Mouse (Mus musculus) layer of hippocampus, postnatal 25 days (tissue): ENCODE results near the gene Ms4a1. TPM values are rescaled to one million over a fixed set of nuclear protein-coding genes. Genes with fewer than 3 reads are reported as not detected.
"Not testable (repeated sequence)": the region's sequence is repeated elsewhere in the genome, so short reads cannot be mapped to it uniquely, and the experiment has no call there.

Source experiments
- DNase-seq, 2 experiments: peaks; one replicate each; pipeline ENCODE4 v3.0.0; 2022; ENCODE audit warnings: mixed read lengths in 2 of 2, low spot score in 1 of 2; ENCODE audit errors: extremely low spot score in 1 of 2
- total RNA-seq, 2 experiments: library from RNA; stranded (reverse); gene quantifications; 2 replicates each; pipeline ENCODE4 v1.2.3; 2021

Gene Ms4a1
- not detected for total RNA-seq

GRCm38 (mm10) chr19:11266052-11266845 is at the start of gene Ms4a1:
Ms4a1 (minus strand) TSS chr19:11266241.
- DNase-seq, result no peak

GRCm38 (mm10) chr19:11314354-11314753 is 48.3 kb upstream of the Ms4a1 start, which contains the start of gene Ms4a14:
Ms4a14 (minus strand) TSS chr19:11314454.
- no peak for DNase-seq

- DNase-seq, result no peak
Observed at GRCm38 (mm10) chr19:11308888-11309287, 42.8 kb upstream of the Ms4a1 start.

DNA sequence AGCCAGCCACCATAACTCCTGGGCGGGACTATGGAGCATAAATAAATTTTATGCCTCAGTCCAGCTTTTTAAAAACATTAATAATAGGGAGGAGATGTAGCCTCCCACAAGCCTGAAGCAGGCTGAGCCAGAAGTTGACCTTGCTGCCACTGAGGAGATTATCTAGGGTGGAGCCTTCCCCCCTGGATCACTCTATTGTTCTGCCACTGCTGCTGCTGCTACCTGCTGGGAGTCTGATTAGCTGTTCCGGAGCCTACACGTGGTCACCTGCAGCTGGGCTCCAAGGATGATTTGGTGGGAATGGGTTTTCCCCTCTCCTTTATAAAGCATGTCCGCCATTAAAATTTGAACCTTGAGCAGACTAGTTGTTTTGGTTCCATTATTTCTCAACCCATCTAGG is 33.5 kb upstream of the Ms4a1 start:
- not testable (repeated sequence) for DNase-seq

DNA sequence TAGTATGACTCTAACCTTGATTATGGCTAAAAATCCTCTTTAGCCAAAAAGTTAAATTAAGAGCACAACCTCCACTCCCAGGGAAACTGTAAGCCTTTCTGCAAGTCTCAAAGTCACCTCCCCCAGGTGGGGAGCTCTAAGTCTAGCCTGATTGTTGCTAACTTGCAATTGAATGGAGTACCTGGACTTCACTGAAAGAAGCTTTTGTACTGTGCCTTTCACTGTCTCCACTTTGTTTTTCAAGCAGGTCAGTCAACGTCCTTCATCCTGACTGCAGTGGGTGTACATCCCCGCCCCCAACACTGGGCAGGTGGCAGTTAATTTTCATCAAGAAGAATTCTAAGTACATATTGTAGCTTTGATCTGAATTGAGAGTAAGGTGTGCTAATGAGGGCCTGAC is 32.9 kb upstream of the Ms4a1 start:
- DNase-seq, result no peak

- DNase-seq, result not testable (repeated sequence)
Observed at GRCm38 (mm10) chr19:11293616-11294015, 27.6 kb upstream of the Ms4a1 start.

GRCm38 (mm10) chr19:11292990-11293389 is 26.9 kb upstream of the Ms4a1 start:
- peak in 1 of 2 experiments; percentile 3 for DNase-seq

DNA sequence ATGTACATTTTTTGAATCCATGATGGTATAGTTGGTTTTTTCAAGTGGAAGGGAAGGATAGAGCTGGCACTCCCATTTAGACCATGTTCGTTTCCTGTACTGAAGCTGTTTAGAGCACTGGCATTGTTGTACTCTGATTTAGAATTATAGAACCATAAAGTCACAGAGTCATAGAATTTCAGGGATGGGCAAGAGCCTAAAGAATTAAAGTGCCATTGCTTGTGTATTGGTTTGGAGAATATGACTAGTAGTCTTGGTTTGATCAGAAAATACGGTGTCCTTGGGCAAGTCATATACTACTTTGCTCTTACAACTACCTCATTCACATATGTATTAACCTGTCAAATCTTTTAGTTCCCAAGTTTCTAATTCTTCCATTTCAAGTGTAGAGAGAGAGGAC is 17.7 kb upstream of the Ms4a1 start, which contains the start of gene Ms4a5:
Gene Ms4a5 (minus strand): TSS at position 101 of the 400 bp plus-strand sequence.
- no peak for DNase-seq

GRCm38 (mm10) chr19:11280223-11280622 is 14.2 kb upstream of the Ms4a1 start:
- no peak for DNase-seq

GRCm38 (mm10) chr19:11276431-11276830 is 10.4 kb upstream of the Ms4a1 start:
- no peak for DNase-seq

DNA sequence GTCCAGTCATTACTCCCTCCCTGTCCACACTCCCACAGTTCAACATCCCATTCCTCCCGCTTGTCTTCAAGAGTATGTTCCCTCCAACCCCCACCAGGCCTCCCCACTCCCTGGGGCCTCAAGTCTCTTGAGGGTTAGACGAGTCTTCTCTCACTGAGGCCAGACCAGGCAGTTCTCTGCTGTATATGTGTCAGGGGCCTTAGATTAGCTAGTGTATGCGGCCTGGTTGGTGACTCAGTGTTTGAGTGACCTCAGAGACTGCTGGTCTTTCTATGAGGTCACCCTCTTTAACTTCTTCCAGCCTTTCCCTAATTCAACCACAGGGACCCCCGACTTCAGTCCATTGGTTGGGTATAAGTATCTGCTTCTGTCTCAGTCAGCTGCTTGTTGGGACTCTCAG is 915 bp upstream of the Ms4a1 start:
- DNase-seq, result no peak

GRCm38 (mm10) chr19:11264602-11265185 is 1.3 kb downstream of the Ms4a1 start:
- no peak for DNase-seq

- no peak for DNase-seq
Observed at GRCm38 (mm10) chr19:11263549-11263948, 2.5 kb downstream of the Ms4a1 start.

DNA sequence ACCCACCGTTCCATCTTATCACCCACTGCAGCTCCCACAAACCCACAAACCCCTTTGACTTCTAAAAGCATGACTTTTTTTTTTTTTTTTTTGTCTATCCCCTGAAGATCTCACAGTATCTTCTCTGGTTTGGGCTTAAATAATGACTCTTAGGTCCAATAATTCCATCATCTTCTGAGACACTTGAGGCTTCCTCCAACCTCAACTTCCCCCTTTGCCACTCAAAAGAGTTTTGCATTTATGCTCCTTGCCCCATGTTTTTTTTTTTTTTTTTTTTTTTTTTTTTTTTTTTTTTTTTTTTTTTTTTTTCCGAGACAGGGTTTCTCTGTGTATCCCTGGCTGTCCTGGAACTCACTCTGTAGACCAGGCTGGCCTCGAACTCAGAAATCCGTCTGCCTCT is 3.1 kb downstream of the Ms4a1 start:
- not testable (repeated sequence) for DNase-seq

- DNase-seq, result no peak
Observed at GRCm38 (mm10) chr19:11261522-11261921, 4.5 kb downstream of the Ms4a1 start.

- DNase-seq, result no peak
Observed at GRCm38 (mm10) chr19:11244230-11244629, 21.8 kb downstream of the Ms4a1 start.

GRCm38 (mm10) chr19:11242560-11242959 is 23.5 kb downstream of the Ms4a1 start:
- DNase-seq, result no peak

GRCm38 (mm10) chr19:11235820-11236219 is 30.2 kb downstream of the Ms4a1 start:
- DNase-seq, result no peak

- DNase-seq, result no peak
Observed at GRCm38 (mm10) chr19:11234921-11235735, 30.9 kb downstream of the Ms4a1 start.

DNA sequence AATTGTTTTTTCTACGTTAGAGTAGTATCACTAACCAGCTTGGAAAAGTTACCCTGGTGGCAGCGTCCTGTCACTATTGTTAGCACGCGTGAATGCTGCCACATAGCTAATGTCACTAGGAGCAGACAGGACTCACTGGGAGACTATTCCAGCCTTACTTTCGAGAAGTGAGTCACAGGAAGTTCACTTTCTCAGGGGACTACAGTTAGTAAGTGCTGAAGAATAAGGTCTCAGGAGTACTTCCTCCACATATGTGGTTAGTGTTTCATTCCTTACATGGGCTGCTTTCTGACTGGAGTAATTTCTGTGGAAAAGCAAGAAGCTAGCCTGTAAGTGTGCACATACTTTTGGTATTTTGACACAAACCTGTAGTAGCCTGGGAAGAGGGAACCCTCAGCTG is 31.8 kb downstream of the Ms4a1 start:
- no peak for DNase-seq

GRCm38 (mm10) chr19:11232348-11232747 is 33.7 kb downstream of the Ms4a1 start, which contains the start of gene Ms4a12:
Ms4a12 (minus strand) TSS chr19:11232448.
- DNase-seq, result no peak
